Mouse (Mus musculus): Measurements from ENCODE around the gene Ptprc.

DNA sequence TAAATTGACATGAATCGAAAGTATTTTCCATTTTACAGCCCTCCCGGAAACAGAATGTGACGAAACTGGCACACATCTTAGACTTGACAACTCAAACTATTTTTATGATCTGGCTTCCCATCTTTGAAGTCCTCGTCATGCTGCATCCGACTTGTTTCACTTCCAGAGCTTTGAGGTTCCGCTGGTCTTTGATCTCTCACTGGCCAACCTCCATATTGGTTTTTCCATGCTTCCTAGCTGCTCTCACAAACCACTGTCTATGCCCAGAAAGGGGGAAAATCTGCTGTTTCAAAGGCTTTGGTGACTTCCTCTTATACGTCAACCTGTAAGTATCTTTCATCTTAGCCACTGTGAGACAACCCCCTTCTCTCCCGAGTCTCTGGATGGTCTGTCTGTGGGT is 12.9 kb downstream of the Ptprc start:
- TF ChIP-seq NELFE (IDR thresholded peaks at IDR 0.05; ENCODE audit: low read depth, low read length) = no peak
- TF ChIP-seq CTCF (IDR thresholded peaks at IDR 0.05 in 2 of 3, conservative IDR thresholded peaks at IDR 0.05 in 1 of 3; ENCODE audit: control insufficient read depth in 1 of 3, insufficient read depth in 1 of 3, low read depth in 2 of 3, low read length in 3 of 3, poor library complexity in 1 of 3, severe bottlenecking in 1 of 3) = no peak
- no peak for TF ChIP-seq MAX (IDR thresholded peaks at IDR 0.05; ENCODE audit: low read length)
- TF ChIP-seq CHD1 (IDR thresholded peaks at IDR 0.05; ENCODE audit: low read depth, low read length) = no peak
- no peak for TF ChIP-seq POLR2A (IDR thresholded peaks at IDR 0.05; ENCODE audit: control insufficient read depth in 1 of 2, insufficient read depth in 1 of 2, low read depth in 1 of 2, low read length in 2 of 2, poor library complexity in 1 of 2)
- no peak for TF ChIP-seq TAL1 (IDR thresholded peaks at IDR 0.05; ENCODE audit: low read length)

All from MEL (cell line).